Mouse (Mus musculus) neural tube, embryonic 10.5 days (tissue): Measurements from ENCODE around the gene Prdm9.

Experiments used
- DNase-seq: peaks from one replicate; pipeline ENCODE4 v3.0.0-alpha.2; 2017; ENCODE audit warnings: low spot score; ENCODE audit errors: extremely low spot score

The Prdm9 gene

DNA sequence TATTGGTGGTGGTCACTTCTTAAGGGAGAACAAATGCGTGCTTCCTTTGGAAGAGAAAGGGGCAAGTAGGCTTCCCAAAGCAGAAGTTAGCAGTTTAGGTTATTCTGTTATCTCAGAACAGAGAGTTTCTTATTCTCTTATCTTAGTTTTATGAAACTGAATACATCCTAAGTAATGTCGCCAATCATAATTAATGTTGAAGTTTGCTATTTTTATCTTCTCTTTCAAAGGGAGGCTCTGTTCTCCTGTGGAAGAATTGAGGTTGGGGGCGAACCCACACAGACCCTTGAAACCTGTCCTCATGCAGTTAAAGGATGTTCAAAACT, 36.4 kb downstream of the Prdm9 start:
- no peak for DNase-seq

DNA sequence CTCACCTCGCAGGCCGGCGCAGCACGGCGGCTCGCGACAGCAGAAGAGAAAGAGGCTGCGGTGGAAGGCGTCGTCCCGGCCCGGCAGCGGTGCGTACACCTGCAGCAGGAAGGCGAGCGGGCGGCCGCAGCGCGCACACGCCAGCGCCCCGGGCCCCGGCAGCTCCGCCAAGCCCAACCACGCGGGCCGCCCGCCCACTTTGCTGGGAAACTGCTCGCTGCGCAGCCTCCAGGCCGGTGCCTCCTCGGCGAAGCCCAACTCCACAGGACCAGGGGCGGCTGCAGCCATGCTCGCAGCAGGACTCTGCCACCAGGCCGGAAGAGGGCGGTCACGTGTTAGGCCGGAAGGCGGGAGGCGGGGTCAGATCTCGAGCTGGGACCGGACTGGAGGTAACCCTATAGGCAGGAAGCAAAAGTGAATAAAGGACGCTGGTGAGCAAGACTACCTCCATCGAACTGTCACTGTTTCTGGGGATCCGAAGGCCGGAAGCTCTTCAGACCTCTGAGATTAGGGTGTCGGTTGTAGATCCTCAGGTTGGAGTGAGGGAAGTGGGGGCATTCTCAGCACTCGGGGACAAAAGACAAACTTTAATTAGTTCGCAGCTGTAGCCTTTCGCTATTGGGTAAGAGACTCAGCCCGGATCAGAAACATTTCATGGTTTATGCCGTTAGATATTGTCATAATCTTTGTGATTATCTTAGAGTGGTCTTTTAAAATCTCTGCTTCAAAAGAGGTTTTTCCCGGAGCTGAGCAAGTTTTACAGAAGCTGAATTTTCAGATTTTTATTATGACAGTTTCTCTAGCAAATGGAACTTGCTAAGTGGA, 37.0 kb downstream of the Prdm9 start, which contains the start of gene Pdcd2:
TSS of gene Pdcd2 (minus strand) at position 316 of the 825 bp plus-strand sequence.
- DNase-seq, result peak; percentile 98

DNA sequence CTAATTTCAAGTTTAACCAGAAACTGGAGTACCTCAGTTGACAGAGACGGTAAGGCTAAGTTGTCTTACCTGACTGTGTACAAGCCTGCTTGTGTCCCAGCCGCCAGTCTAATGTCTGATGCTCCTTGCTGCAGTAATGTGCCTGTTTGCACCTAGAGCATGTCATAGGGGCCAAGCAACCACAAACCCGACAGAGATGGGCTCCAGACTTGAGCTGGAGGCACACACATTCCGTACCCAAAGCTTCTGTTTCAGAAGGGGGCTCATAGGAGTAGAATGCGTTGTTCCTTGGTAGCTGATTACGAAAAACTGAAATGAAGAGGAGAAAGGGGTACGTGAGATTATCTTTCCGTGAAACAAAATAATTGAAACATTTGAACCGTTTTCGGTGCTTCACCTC, 37.9 kb downstream of the Prdm9 start:
- DNase-seq, result no peak

DNA sequence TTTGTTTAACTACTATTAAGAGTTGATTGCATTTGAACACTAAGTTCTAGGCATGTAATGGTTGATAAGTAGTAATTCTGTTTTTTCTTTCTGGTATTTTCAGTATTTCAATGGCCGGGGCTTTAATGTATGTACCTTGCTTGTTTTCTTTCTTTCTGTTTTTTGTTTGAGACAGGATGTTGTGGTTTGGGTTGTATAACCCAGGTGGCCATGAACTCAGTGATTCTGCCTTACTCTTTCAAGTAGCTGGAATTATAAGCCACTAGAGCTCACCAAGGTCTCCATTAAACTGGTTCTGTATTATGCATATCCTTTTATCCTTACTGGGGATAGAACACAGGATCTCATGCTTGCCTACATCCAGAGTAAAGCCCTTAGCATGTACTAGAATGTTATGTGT, 45.4 kb downstream of the Prdm9 start:
- DNase-seq, result no peak

DNA sequence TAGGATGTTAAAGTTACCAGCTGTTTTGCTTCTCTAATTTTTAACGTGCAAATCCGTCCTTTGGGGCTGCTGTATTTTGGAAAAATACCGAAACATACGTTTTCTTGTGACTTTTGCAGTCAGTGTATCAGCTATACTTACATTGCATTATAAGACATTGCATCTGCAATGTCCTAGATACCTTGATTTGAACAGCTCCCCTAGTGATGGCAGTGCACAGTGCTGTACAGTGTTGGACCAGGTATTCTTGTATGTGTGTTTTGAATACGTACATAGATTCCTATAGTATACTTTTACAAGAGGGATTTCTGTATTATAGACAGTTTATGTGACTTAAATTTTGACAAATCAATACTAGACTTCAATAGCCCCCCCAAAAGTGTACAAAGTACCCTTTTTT, 46.0 kb downstream of the Prdm9 start:
- no peak for DNase-seq

DNA sequence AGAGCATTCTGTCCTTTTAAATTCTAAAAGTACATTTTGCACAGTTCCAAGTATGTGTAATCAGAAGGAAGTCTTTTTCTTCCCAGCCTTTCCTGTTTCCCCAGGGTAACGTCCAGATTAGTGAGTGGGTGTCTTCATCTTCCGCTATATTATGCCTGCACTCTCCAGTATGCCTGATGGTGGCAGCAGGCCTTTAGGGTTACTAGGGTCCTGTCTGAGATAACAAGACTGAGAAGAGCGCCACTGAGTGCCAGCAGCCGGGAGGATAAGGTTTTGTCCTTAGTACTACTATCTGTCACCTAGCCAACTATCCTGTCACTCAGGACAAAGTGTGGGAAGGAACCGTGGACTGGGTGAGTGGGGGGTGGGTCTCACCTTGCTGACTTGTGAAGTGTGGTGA, 46.4 kb downstream of the Prdm9 start:
- DNase-seq, result no peak

DNA sequence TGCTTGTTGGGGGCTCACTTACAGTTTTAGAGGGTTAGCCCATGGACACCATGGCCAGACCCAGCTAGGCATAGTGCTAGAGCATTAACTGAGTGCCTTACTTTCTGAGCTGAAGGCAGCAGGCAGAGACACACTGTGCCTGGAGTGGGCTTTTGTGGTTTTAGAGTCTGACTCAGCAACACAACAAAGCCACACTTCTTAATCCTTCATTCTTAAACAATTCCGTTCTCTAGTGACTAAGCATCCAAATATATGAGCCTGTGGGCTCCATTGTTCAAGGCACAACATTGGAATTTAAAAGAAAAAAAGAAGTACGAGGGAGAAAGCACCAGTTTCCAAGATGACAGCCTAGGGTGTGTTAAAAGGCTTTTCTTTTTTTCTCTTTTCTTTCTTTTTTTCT, 53.5 kb downstream of the Prdm9 start:
- no peak for DNase-seq

DNA sequence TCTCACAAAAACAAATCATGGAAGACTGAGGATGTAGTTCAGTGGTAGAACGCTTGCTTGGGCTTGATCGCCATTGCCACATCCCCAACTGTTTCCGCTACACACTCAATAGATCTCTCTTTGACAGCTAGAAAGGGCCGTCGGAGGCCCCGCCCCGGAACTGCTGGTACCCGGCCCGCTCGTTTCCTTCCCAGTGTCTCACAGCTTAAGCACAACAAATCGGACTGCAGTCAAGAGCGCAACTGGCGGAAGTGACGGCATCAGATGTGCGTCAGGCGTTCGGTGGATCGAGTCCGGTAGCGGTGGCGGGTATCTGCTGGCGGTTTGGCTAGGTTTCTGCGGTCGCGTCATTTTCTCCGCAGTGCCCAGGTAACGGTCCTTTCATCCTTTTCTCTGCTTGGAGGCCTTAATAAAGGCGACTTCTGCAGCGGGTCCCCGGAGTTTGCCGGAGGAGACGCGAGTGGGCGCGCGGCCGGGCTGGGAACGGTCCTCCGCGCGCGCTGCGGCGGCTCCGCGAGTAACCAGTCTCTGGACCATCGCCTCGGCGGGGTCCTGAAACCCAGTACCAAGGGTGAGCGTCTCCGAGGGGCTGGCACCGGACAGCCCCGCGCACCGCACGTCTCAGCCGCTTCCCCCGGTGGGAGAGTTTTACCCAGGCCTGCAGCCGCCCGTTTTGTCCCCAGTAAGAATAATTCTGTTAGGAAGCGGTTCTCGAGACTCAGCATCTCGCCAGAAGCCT, 64.3 kb downstream of the Prdm9 start, which contains the start of the genes Psmb1 and Tbp:
TSS of gene Psmb1 (minus strand) at position 96 of the 739 bp plus-strand sequence.
TSS of gene Tbp (plus strand) at position 233 of the 739 bp plus-strand sequence.
- peak; percentile 97 for DNase-seq

DNA sequence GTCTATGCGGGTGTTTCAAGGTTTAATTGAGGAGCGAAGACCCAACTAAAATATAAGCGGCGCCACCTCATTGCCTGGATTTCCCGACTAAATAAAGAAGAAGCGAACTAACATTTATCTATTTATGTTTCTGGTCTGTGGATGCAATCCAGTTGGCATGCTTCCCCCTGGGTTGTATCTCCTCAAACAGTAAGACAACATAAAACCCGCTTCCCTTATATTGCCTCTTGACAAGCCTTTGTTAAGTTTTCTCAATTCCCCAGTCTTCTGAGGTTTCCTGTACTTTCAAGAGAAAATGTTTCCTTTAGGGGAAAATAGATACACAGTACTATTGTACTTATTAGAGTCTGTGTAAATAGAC, 65.4 kb downstream of the Prdm9 start:
- DNase-seq, result no peak

DNA sequence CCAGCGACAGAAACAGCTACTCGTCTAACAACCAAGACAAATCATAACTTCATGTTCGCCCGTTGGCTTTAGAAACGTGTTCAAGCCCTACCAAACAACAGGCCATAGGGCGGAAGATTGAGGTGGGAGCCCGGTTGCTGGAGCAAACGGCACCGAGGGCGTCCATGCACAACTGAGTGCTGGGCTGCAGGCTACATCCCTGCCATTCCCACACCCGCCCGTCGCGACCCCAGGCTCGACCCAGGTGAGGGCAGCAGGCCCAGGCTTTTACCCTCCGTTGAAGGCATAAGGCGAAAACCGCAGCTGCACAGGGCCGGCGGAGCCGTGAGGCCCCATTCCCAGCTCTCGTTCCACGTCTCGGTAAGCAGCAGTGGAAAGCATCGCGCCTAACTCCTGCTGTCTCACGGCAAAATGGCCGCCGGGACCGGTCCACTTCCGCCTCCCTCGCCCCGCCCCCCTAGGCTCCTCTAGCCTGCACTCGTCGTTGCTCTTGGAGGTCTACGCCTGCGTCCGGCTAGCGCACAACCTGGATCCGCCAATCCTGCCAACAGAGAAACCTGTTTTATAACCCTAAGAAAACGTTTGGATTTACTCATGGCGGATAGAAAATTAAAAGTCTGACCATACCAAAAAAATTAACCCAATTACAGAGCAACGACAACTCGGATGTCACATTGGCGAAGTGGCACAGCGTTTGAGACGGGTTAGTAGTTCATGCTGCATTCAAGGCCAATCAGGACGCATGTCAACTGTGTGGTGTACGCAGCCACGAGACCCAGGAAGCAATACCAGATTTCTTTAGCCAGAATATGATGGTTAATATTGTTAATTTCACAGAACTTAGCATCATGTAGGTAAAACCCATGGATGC, 66.0 kb downstream of the Prdm9 start:
- peak; percentile 94 for DNase-seq
